Mouse (Mus musculus): ENCODE results near the gene Ptger3. TPM values are rescaled to one million over a fixed set of nuclear protein-coding genes. Genes with fewer than 3 reads are reported as not detected.
A peak's percentile ranks its signal among the peaks of the same experiment; 100 is the strongest.

The Ptger3 gene
- not detected for polyA plus RNA-seq (2012; fragmentation: generic; extraction: Trizol)

GRCm38 (mm10) chr3:157566725-157567565, at the start of gene Ptger3:
Ptger3 (plus strand) TSS chr3:157566892.
- no peaks in the 10 kb centered on the region for H3K36me3 ChIP-seq (ENCODE audit: control insufficient read depth, insufficient read depth)
- H3K4me2 ChIP-seq (ENCODE audit: low read depth), result peak within 1 kb of the TSS; percentile 38
- TF ChIP-seq POLR2A (IDR thresholded peaks at IDR 0.05; ENCODE audit: insufficient read length, low read depth) (no peak), MYOG (IDR thresholded peaks at IDR 0.05; ENCODE audit: control insufficient read depth in 1 of 3, insufficient read depth in 1 of 3, insufficient read length in 2 of 3, low read depth in 2 of 3) (peak in 1 of 3 experiments; percentile 2)
- H3K27me3 ChIP-seq (ENCODE audit: control insufficient read depth, insufficient read depth, insufficient read length), result peaks cover 19% of the 10 kb centered on the region
- H3K79me2 ChIP-seq (ENCODE audit: control insufficient read depth, insufficient read depth), result no peaks in the 10 kb centered on the region
- H3K4me3 ChIP-seq, result no peak within 1 kb of the TSS
- H3ac ChIP-seq (ENCODE audit: control insufficient read depth, insufficient read length), result peak within 1 kb of the TSS; percentile 7

- Histone ChIP-seq H3K79me2 (ENCODE audit: control insufficient read depth, insufficient read depth) (no peaks in the 10 kb centered on the region), H3ac (ENCODE audit: control insufficient read depth, insufficient read length) (no peak overlapping the region), H3K4me2 (ENCODE audit: low read depth) (no peak overlapping the region), H3K27me3 (ENCODE audit: control insufficient read depth, insufficient read depth, insufficient read length) (no peaks in the 10 kb centered on the region), H3K4me3 (no peak overlapping the region), H3K36me3 (ENCODE audit: control insufficient read depth, insufficient read depth) (no peaks in the 10 kb centered on the region)
- TF ChIP-seq POLR2A (IDR thresholded peaks at IDR 0.05; ENCODE audit: insufficient read length, low read depth), result no peak
- no peak for TF ChIP-seq TCF12 (IDR thresholded peaks at IDR 0.05; ENCODE audit: insufficient read depth, poor library complexity, severe bottlenecking)
- TF ChIP-seq USF1 (IDR thresholded peaks at IDR 0.05; ENCODE audit: low read depth), result no peak
- TF ChIP-seq POLR2AphosphoS2 (IDR thresholded peaks at IDR 0.05; ENCODE audit: insufficient read length, low read depth), result no peak
- TF ChIP-seq MYOG (IDR thresholded peaks at IDR 0.05; ENCODE audit: control insufficient read depth in 1 of 3, insufficient read depth in 1 of 3, insufficient read length in 2 of 3, low read depth in 2 of 3), result no peak
- no peak for TF ChIP-seq E2F4 (IDR thresholded peaks at IDR 0.05; ENCODE audit: insufficient read depth)
- no peak for TF ChIP-seq CEBPB (IDR thresholded peaks at IDR 0.05; ENCODE audit: insufficient read depth, poor library complexity, severe bottlenecking)
- TF ChIP-seq TCF3 (IDR thresholded peaks at IDR 0.05; ENCODE audit: insufficient read length, low read depth), result no peak
- TF ChIP-seq MYOD1 (IDR thresholded peaks at IDR 0.05; ENCODE audit: control insufficient read depth in 1 of 3, insufficient read length in 2 of 3, low read depth in 2 of 3), result no peak
- TF ChIP-seq MAX (IDR thresholded peaks at IDR 0.05; ENCODE audit: low read depth), result no peak
- TF ChIP-seq SRF (IDR thresholded peaks at IDR 0.05; ENCODE audit: control insufficient read depth, insufficient read length, low read depth), result no peak
- no peak for TF ChIP-seq REST (IDR thresholded peaks at IDR 0.05; ENCODE audit: insufficient read depth, insufficient read length)
These were observed 48.7 kb upstream of the Ptger3 start for GRCm38 (mm10) chr3:157517992-157518391.

GRCm38 (mm10) chr3:157520433-157520832, 46.3 kb upstream of the Ptger3 start:
- TF ChIP-seq POLR2A (IDR thresholded peaks at IDR 0.05; ENCODE audit: insufficient read length, low read depth) (no peak), SRF (IDR thresholded peaks at IDR 0.05; ENCODE audit: control insufficient read depth, insufficient read length, low read depth) (no peak), MYOG (IDR thresholded peaks at IDR 0.05; ENCODE audit: control insufficient read depth in 1 of 3, insufficient read depth in 1 of 3, insufficient read length in 2 of 3, low read depth in 2 of 3) (no peak), MAX (IDR thresholded peaks at IDR 0.05; ENCODE audit: low read depth) (no peak), MYOD1 (IDR thresholded peaks at IDR 0.05; ENCODE audit: control insufficient read depth in 1 of 3, insufficient read length in 2 of 3, low read depth in 2 of 3) (no peak), REST (IDR thresholded peaks at IDR 0.05; ENCODE audit: insufficient read depth, insufficient read length) (no peak), USF1 (IDR thresholded peaks at IDR 0.05; ENCODE audit: low read depth) (no peak)
- no peak overlapping the region for H3K4me3 ChIP-seq
- H3K4me2 ChIP-seq (ENCODE audit: low read depth), result no peak overlapping the region
- no peak overlapping the region for H3ac ChIP-seq (ENCODE audit: control insufficient read depth, insufficient read length)
- H3K79me2 ChIP-seq (ENCODE audit: control insufficient read depth, insufficient read depth), result no peaks in the 10 kb centered on the region
- H3K27me3 ChIP-seq (ENCODE audit: control insufficient read depth, insufficient read depth, insufficient read length), result no peaks in the 10 kb centered on the region
- H3K36me3 ChIP-seq (ENCODE audit: control insufficient read depth, insufficient read depth), result no peaks in the 10 kb centered on the region

GRCm38 (mm10) chr3:157523834-157524233, 42.9 kb upstream of the Ptger3 start:
- TF ChIP-seq TCF12 (IDR thresholded peaks at IDR 0.05; ENCODE audit: insufficient read depth, poor library complexity, severe bottlenecking) (no peak), REST (IDR thresholded peaks at IDR 0.05; ENCODE audit: insufficient read depth, insufficient read length) (no peak), USF1 (IDR thresholded peaks at IDR 0.05; ENCODE audit: low read depth) (no peak), E2F4 (IDR thresholded peaks at IDR 0.05; ENCODE audit: insufficient read depth) (no peak), MYOD1 (IDR thresholded peaks at IDR 0.05; ENCODE audit: control insufficient read depth in 1 of 3, insufficient read length in 2 of 3, low read depth in 2 of 3) (no peak), CEBPB (IDR thresholded peaks at IDR 0.05; ENCODE audit: insufficient read depth, poor library complexity, severe bottlenecking) (no peak), MYOG (IDR thresholded peaks at IDR 0.05; ENCODE audit: control insufficient read depth in 1 of 3, insufficient read depth in 1 of 3, insufficient read length in 2 of 3, low read depth in 2 of 3) (no peak), POLR2AphosphoS2 (IDR thresholded peaks at IDR 0.05; ENCODE audit: insufficient read length, low read depth) (no peak), POLR2A (IDR thresholded peaks at IDR 0.05; ENCODE audit: insufficient read length, low read depth) (no peak), TCF3 (IDR thresholded peaks at IDR 0.05; ENCODE audit: insufficient read length, low read depth) (no peak), MAX (IDR thresholded peaks at IDR 0.05; ENCODE audit: low read depth) (no peak), SRF (IDR thresholded peaks at IDR 0.05; ENCODE audit: control insufficient read depth, insufficient read length, low read depth) (no peak)
- Histone ChIP-seq H3K4me3 (no peak overlapping the region), H3K4me2 (ENCODE audit: low read depth) (no peak overlapping the region), H3K79me2 (ENCODE audit: control insufficient read depth, insufficient read depth) (no peaks in the 10 kb centered on the region), H3K27me3 (ENCODE audit: control insufficient read depth, insufficient read depth, insufficient read length) (no peaks in the 10 kb centered on the region), H3K36me3 (ENCODE audit: control insufficient read depth, insufficient read depth) (no peaks in the 10 kb centered on the region), H3ac (ENCODE audit: control insufficient read depth, insufficient read length) (no peak overlapping the region)

GRCm38 (mm10) chr3:157531585-157531984, 35.1 kb upstream of the Ptger3 start:
- H3K27me3 ChIP-seq (ENCODE audit: control insufficient read depth, insufficient read depth, insufficient read length), result peaks cover 4% of the 10 kb centered on the region
- H3K79me2 ChIP-seq (ENCODE audit: control insufficient read depth, insufficient read depth), result peaks cover 21% of the 10 kb centered on the region
- no peak overlapping the region for H3ac ChIP-seq (ENCODE audit: control insufficient read depth, insufficient read length)
- H3K4me3 ChIP-seq, result no peak overlapping the region
- no peak overlapping the region for H3K4me2 ChIP-seq (ENCODE audit: low read depth)
- TF ChIP-seq POLR2AphosphoS2 (IDR thresholded peaks at IDR 0.05; ENCODE audit: insufficient read length, low read depth) (no peak), E2F4 (IDR thresholded peaks at IDR 0.05; ENCODE audit: insufficient read depth) (no peak), TCF12 (IDR thresholded peaks at IDR 0.05; ENCODE audit: insufficient read depth, poor library complexity, severe bottlenecking) (no peak), MAX (IDR thresholded peaks at IDR 0.05; ENCODE audit: low read depth) (no peak), SRF (IDR thresholded peaks at IDR 0.05; ENCODE audit: control insufficient read depth, insufficient read length, low read depth) (no peak), REST (IDR thresholded peaks at IDR 0.05; ENCODE audit: insufficient read depth, insufficient read length) (no peak), CEBPB (IDR thresholded peaks at IDR 0.05; ENCODE audit: insufficient read depth, poor library complexity, severe bottlenecking) (no peak)
- H3K36me3 ChIP-seq (ENCODE audit: control insufficient read depth, insufficient read depth), result no peaks in the 10 kb centered on the region
